Mouse (Mus musculus) liver (tissue): ENCODE measurements around the gene Popdc2.

Experiments
- DNase-seq: peaks from one replicate; pipeline ENCODE4 v3.0.0-alpha.2; 2020; ENCODE audit warnings: mixed read lengths

Gene Popdc2

DNA sequence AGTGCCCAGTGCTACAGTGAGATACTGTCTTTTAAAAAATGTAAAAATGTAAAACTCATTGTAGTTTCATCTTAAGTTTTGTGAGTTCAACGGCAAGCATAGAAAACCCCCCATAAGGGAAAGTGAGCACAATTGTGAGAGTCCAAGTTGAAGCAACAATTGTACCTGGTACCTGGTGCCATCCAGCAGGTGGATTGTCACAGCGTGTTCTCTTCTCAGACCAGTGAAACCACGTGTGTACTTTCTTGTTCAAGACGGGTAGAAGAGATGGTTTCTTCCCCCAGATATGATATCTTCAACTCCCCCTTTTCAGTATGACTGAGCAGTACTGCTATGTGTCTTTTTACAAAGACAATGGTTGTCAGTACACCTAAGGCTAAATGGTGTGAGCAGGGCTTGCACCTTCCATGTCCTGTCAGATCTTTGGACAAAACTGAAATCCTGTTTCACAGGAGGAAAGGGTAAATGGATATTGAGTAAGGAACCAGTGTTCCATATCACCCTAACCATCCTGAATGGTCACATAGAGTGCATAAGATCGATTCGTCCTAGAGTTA, 3.7 kb upstream of the Popdc2 start:
- DNase-seq: no peak

DNA sequence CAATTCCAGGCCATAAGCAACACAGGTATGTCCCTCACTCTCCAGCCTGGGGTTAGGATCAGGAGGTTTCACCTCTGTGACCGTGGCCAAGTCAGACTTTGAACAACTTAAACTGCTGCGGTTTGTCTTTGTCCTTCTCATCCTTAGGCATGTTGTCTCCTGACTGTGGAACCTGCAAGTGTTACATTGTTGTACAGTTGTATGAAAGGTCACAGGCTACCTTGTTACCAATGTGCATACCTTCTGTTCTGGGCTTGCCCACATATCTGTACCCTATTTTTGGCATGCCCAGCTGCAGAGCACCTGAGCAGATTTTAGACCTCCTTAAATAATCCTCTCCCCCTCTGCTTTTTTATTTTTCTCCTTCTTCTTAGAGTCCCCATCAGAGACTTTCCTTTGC, 2.8 kb upstream of the Popdc2 start:
- DNase-seq: no peak

DNA sequence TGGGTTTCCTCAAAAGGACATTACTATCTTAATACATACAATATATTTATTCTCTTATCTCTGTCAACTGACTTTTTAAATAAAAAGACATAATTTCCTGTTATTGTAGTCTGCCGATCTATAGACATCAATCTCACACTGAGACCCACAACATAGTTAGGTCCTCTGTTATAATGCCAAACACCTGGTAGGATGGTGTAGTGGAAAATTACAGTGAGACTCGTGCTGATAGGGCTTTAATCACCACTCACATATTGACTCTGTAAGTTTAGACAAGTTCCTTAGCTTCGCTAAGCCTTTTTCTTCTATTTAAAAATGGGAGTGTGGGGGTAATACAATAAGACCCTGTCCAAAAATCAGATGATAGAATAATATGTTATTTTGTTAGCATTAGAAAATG, 2.2 kb upstream of the Popdc2 start:
- DNase-seq: no peak

DNA sequence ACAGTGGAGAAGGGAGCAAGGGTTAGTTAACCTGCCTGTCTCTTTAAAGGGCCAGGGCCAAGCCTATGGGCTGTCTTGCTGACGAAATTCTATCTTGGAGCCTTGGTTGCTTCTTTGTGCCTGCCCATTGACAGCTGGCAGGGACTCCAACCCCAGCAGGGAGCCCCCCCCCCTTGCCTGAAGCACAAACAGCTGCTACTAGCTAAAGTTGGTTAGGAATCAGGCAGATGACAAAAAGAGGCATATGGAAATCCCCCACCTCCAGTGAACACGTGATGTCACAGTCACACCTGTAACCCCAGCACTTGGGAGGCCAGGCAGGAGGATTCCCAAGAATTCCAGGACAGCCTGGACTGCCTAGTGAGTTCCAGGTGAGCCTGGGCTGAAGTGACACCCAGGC, 1.7 kb upstream of the Popdc2 start:
- no peak for DNase-seq

DNA sequence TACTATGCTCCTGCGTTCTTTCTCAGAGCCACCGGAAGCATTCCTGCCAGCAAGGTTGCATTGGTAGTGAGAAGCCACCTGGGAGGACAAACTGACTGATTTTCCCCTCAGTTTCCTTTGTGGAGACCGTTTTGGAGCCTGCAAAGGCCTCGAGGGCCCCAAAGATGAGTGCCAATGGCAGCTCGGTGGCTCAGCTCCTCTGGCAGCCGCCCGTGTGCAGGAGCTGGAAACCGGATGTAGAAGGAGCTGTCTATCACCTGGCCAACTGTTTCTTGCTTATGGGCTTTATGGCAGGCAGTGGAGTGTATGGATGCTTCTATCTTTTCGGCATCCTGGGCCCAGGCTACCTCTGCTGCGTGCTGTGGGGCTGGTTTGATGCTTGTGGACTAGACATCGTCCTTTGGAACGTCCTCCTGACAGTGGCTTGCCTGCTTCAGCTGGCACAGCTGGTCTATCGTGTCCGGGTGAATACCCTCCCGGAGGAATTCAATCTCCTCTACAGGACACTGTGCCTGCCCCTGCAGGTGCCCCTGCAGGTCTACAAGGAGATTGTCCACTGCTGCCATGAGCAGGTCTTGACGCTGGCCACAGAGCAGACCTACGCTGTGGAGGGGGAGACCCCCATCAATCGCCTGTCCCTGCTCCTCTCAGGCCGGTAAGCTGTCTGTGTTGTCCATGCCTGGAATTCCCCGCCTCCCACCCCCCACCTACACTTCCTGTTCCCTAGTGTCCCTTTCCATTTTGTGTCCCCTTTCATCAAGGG, 665 bp downstream of the Popdc2 start:
- DNase-seq: no peak

DNA sequence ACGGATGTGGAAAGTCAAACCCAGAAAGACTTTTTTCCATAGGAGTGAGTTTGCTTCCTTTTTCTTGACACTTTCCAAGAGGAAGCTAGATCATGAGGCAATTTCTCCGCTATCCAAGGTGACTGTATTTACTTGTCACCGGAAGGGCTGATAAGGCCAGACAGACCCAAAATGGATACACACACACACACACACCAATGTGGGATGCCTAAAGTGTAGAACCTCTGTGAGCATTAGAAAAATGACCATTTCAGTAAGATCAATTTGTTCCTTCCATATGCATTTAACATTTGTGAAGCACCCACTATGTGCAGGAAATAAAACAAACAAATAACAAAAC, 1.2 kb downstream of the Popdc2 start:
- DNase-seq: no peak

DNA sequence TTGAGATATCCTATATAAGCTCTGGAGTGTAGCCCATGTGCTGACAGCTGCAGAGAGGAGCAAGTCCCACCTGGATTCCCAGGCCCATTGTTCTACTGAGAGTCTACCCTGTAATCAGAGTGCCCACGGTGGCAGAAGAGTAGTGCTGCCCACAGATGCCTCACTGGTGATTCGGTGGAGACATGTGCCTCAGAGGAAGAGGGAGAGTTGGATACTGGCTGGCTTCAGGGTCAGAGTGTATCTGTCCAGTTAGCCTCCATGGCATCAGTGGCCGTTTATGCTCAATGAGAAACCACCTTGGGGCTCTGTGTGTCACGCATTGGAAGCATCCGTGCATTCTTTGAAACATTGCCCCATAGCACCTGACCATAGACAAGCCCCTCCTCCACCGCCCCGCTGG, 1.6 kb downstream of the Popdc2 start:
- no peak for DNase-seq

DNA sequence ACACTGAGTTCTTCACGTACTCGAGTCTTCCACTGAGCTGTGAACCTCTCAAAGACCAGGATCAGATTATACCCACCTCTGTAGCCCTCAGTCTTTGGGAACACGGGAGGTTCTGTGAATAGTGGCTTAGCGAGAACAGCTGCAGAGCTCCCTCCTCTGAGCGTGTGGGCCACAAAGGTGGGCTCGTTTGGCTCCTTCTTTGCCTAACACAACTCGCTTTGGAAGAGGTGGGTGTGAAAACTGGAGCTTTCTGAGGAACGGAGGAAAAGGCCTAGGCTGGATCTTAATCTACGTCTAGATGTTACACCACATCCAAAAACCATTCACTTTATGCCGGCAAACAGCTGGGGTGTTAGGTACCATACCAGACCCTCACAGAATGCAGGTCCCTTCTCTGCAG, 3.4 kb downstream of the Popdc2 start:
- no peak for DNase-seq

DNA sequence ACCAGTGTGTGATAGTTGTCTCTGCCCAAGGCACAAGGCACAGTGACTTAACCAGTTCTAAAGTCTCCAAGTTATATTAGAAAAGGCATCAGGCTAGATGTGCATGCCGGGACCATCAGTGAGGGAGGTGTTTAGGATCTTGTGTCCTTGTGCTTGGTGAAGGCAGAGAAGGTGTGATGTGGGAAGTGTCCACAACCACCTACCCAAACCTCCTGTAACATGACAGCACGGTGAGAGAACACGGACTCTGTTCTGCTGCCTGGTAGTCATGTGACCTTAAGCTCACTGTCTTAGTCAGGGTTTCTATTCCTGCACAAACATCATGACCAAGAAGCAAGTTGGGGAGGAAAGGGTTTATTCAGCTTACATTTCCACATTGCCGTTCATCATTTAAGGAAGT, 4.2 kb downstream of the Popdc2 start:
- no peak for DNase-seq

DNA sequence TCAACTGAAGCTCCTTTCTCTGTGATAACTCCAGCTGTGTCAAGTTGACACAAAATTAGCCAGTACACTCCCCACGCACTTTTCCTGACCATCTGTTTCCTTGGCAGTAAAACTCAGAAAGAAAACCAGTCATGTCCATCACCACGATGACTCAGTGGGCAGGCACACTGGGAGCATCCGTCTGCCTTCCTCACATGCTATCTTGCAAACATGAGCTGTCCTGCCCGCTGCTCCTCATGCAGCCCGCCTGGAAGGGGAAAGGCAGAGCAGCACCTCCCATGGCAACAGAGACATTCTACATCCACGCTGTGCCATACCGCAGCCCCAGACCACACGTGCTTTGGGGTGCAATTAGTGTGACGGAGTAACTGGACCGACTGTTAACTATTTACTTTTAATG, 6.3 kb downstream of the Popdc2 start:
- DNase-seq: peak; percentile 56

DNA sequence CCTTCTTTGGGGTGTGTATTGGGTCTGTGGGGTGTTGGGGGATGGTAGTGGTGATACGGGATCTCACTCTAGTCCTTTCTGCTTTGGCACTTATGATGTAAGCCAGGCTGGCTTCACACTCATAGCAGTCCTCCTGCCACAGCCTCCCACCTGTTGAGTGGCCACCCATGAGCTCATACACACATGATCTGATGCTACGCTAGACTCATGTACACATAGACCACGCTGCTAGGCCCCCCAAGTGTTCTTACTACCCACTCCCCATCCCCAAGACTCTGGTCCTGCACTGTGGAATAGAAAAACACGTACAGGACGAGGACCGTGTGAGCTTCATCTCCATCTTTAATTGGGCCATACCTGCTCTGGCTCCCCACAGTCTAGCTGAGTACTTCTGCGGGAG, 7.0 kb downstream of the Popdc2 start:
- DNase-seq: no peak

DNA sequence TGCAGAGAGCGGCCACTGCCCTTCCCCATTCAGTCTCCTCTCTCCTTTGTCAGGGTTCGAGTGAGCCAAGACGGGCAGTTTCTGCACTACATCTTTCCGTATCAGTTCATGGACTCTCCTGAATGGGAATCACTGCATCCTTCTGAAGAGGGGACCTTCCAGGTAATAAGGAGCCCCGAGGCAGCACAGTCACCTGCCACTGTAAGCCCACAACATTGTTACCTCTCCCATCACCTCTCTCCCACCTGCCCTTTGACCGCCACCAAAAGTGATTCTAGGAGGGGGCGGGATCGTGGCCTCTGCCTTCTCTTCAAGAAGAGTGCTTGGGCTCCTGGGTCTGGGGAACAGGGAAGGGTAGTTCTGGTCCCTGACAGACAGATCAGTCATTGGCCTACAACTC, 7.4 kb downstream of the Popdc2 start:
- no peak for DNase-seq

DNA sequence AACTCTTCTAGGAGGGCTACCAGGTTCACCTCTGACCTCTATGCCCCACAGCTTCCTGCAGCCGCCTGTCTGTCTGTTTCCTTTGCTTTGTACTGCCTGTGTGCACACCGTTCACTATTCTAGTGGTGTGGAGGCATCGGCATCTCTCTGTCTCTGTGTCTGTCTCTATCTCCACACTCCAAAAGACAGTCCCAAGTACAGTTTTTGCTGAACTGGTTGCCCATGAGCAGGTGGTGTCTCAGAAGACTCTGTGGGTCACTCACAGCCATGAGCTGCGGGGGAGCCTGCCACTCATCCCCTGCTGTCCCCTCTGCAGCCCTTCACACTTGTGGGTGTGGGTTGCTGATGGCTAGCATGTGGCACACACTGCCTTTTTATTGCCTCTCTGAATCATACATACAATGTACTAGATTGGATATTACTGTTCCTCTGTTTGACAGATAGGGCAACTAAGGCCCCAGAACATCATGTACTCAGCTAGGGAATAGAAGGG, 8.0 kb downstream of the Popdc2 start:
- DNase-seq: no peak

DNA sequence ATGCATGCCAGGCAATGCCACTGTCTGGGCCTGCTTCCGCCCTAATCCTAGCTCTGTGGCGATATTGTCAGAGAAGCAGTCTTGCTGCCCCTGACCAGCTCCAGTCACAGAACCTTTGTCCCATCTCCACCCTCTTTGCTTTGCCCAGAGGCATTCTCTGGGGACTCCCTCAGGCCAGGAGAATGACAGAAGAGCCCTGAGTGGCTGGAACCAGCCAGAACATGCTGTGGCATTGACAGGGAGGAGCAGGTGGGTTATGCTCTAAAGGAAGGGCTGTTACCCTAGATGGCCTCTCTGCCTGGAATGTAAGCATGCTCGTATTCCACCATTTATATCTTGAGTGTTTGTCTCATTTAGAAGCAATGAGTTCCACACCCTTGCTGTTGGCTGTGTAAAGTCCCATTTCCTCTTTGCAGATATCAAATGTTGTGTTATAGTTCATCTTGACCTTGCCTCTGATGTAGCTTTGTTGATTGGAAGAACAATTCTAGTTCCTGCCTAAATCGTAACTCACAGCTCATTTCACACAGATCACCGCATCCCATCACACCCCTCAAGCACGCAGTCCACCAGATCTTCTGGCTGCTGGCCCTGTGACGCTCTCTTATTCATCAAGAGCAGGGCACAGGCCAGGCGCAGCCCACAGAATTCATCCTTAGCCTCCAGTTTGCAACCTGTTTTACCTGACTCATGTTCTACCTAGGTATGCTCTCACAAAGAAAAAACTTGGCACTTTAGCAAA, 8.8 kb downstream of the Popdc2 start:
- no peak for DNase-seq

DNA sequence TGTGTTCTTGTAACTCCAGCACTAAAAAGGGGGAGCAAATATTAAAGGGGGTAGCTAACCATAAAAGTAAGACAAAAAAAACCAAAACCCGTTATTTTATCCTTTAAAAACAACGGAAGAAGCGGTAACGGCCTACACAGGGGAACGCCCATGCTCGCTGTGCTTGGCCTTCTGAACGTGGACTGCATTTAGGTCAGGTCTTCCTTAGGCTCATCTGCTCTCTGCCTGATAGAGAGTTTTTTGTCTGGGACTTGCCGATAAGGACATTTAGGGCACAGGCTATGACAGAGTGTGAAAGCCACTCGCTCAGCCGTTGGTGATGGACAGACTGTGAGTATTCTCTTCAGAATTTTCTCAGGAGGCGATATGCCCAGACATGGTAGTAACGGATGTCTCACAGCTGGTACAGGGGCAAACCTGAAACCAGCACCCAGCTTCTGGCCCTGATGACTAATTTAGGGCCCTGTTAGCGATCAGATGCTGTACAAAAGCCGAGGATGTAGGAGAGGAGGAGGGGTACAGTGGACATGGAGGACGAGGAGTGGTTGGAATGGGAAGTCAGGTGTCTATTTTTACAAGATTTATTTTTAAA, 9.8 kb downstream of the Popdc2 start:
- peak; percentile 86 for DNase-seq

DNA sequence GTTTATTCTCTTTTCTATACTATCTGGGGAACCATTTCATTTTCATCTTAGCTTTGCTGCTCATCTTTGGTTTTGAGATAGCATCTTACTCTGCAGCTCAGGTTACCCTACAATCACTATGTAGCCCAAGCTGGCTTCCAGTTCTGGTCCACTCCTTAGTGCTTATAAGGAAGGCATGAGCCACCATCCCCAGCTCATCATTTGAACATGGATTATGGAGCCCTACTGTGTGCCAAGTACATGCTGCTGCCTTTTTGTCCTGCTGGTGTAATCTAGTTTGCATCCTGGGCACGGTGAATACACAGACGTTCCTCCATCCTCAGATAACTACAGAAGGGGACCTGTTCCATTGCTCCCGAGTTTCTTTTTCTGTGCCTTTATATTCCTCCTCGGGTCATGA, 10.9 kb downstream of the Popdc2 start:
- no peak for DNase-seq

DNA sequence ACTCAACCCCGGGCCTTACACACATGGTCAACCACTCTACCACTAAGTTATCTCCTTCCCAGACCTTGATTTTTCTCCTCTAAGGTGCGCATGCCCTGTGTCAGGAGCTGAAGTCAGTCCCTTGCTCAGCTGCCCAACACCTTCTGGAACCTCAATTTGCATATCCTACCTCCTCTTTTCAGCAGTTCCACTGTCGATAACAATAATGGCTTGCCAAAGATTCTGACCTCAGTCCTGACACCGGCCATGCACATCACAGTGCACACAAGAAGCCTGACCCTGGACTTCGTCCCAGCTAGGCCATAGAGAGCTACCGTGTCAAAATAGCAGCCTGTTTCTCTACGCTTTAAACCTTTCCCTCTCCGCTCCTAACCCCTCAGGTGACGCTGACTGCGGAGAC, 11.4 kb downstream of the Popdc2 start:
- DNase-seq: no peak

DNA sequence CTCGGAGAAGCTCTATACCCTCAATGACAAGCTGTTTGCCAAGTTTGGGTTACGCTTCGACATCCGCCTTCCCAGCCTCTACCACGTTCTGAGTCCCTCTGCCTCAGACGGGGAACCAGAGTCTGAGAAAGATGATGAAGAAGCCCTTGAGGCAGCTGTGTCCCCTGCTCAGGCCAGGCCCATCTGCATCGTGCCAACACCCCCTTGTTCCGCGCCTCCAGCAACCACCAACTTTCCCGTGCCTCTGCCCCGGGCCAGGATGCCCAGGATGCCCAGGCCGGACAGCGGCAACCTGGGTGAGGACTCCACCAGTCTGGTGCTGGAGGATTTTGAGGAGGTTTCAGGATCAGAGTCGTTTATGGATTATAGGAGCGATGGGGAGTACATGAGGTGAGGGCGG, 11.9 kb downstream of the Popdc2 start:
- no peak for DNase-seq

DNA sequence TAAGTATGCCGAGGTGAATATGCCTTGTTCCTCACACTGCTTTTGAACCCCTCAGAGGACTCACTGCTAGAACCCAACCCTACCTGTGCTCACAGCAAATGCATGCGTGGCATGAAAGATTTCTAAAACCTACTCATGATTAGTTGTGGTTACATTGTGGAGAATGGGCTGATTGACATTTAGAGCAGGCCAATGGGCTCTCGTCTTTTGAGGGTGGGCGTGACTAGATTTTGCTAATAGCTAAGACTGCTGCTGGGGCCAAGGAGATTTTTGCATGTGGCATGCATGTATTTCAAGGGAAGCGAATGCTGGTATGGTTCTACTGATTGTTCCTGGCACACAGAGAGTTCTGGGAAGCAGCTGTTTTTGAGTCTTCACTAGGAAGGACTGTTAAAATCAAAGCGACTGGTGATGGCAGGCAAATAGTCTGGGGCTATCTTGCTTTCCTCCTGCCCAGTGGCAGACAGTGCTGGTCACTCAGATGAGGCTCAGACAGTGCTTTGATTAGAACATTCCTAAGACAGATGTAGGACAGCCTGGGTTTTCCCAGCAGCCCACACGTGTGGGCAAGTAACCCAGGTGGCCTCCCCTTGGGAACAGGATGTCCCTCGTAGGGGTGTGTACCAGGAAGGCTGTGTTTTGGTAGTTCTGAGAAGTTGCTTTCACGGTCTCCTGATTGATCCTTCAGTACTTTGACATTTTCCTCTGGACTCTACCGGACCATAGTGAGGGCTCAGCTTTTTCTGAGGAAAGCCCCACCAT, 12.6 kb downstream of the Popdc2 start:
- DNase-seq: peak; percentile 78

DNA sequence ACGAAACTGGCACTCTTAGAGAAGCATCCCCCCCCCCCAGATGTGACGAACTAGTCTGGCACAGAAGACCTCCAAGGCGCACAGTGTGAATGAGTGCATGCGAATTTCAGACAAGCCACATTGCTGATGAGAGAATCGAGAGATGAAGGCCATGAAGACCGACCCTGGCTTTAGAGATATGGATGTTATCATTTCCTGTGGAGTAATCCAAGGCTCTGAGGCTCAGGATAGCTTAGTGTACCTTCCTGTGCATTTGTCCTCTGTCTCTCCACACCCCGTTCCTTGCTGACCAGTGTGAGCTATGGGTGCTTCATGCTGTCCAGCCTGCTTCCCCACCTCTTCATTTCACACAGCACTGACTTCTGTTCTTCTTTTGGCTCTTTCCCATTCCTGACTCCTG, 13.2 kb downstream of the Popdc2 start:
- DNase-seq: no peak

DNA sequence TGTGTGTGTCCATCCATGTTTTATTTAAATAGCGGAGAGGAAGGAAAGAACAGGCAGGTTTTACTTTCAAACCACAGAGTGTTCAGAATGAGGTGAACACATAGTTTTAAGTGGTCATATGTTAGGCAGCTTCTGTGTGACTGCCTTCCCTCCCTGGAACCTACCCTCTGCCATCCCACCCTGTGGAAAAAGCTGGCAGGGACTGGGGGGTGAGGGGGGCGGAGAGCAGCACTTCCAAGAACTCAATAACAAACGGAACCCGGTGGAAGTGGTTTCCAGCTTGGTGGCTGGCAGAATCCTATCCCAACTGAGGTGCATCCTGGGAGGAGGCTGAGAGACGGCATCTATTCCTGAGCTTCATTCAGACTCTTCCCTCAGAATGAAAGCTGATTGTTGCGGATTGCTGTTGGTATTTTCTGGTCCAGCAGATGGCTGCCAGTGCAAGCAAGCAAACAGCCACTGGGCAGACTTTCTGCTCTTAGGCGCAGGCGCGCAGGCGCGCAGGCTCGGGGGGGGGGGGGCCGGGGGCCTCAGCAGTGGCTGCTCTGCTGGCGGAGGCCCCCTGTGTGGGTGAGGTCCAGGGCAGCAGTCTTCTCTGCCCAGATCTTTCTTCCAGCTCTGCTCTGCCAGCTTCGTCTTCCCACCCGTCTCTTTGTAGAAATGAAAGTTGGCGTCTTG, 14.3 kb downstream of the Popdc2 start:
- peak; percentile 66 for DNase-seq

DNA sequence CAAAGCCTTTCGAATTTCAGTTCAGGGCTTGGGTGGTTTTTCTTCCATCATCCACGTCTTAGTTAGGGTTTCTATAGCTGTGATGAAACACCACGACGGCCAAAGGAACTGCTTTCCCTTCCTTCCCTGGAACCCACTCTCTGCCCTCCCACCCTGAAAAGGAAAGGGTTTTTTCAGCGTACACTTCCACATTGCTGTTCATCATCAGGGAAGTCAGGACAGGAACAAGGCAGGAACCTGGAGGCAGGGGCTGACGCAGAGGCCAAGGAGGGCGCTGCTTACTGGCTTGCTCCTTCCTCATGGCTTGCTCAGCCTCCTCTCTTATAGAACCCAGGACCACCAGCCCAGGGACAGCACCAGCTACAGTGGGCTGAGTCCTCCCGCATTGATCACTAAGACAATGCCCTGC, 14.8 kb downstream of the Popdc2 start:
- no peak for DNase-seq

DNA sequence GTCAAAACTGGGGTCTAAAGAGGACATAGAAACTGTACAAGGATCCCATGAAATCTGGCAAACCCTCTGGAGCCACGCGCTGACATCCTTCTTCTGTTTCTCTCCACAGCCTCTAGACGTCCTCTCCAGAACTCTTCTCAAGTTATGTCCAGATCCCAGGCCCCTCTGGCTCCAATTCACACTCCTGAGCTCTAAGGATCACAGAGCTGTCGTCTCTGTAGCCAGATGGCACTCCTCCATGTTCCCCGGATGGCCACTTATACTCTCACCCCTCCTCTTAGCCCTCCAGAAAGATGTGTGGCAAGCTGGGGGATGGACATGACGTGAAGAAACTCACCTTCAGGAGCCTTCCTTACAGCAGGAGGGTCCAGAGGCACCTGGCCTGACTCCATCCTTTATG, 15.5 kb downstream of the Popdc2 start:
- DNase-seq: no peak
